Mouse (Mus musculus): ENCODE results near the gene Swt1.
A peak's percentile ranks its signal among the peaks of the same experiment; 100 is the strongest.
"Not testable (repeated sequence)": the region's sequence is repeated elsewhere in the genome, so short reads cannot be mapped to it uniquely, and the experiment has no call there.

Swt1 gene

GRCm38 (mm10) chr1:151428263-151429221, at the start of gene Swt1, which contains the start of gene Trmt1l:
Gene Swt1, minus strand, starts transcription at chr1:151428455.
Gene Trmt1l, plus strand, starts transcription at chr1:151428542.
- peak; percentile 95 for DNase-seq

GRCm38 (mm10) chr1:151472386-151472785, 44.1 kb upstream of the Swt1 start:
- DNase-seq, result not testable (repeated sequence)

GRCm38 (mm10) chr1:151471429-151471828, 43.2 kb upstream of the Swt1 start:
- no peak for DNase-seq

- no peak for DNase-seq
Measured at GRCm38 (mm10) chr1:151466571-151466970, 38.3 kb upstream of the Swt1 start.

GRCm38 (mm10) chr1:151464914-151465313, 36.7 kb upstream of the Swt1 start:
- DNase-seq, result no peak

GRCm38 (mm10) chr1:151461265-151461664, 33.0 kb upstream of the Swt1 start:
- DNase-seq, result peak; percentile 11

- no peak for DNase-seq
Measured at GRCm38 (mm10) chr1:151457087-151457486, 28.8 kb upstream of the Swt1 start.

- no peak for DNase-seq
Measured at GRCm38 (mm10) chr1:151451946-151452345, 23.7 kb upstream of the Swt1 start.

- no peak for DNase-seq
Measured at GRCm38 (mm10) chr1:151450851-151451250, 22.6 kb upstream of the Swt1 start.

- DNase-seq, result no peak
Measured at GRCm38 (mm10) chr1:151449866-151450265, 21.6 kb upstream of the Swt1 start.

GRCm38 (mm10) chr1:151435431-151435830, 7.2 kb upstream of the Swt1 start:
- no peak for DNase-seq

- DNase-seq, result no peak
Measured at GRCm38 (mm10) chr1:151429316-151429715, 1.1 kb upstream of the Swt1 start.

GRCm38 (mm10) chr1:151427888-151428262, 380 bp downstream of the Swt1 start:
- DNase-seq, result no peak

- DNase-seq, result no peak
Measured at GRCm38 (mm10) chr1:151426947-151427600, 1.2 kb downstream of the Swt1 start.

GRCm38 (mm10) chr1:151422178-151422577, 6.1 kb downstream of the Swt1 start:
- DNase-seq, result no peak

GRCm38 (mm10) chr1:151409827-151410226, 18.4 kb downstream of the Swt1 start:
- DNase-seq, result no peak

- DNase-seq, result no peak
Measured at GRCm38 (mm10) chr1:151390029-151390428, 38.2 kb downstream of the Swt1 start.

GRCm38 (mm10) chr1:151377353-151377752, 50.9 kb downstream of the Swt1 start:
- no peak for DNase-seq

- no peak for DNase-seq
Measured at GRCm38 (mm10) chr1:151372823-151373222, 55.4 kb downstream of the Swt1 start.

- no peak for DNase-seq
Measured at GRCm38 (mm10) chr1:151371543-151371942, 56.7 kb downstream of the Swt1 start.

- no peak for DNase-seq
Measured at GRCm38 (mm10) chr1:151370573-151370972, 57.7 kb downstream of the Swt1 start.

GRCm38 (mm10) chr1:151368444-151368843, 59.8 kb downstream of the Swt1 start:
- no peak for DNase-seq

- DNase-seq, result no peak
Measured at GRCm38 (mm10) chr1:151367721-151368324, 60.4 kb downstream of the Swt1 start.

All from right cerebral cortex, postnatal 14 days (tissue).